Mouse (Mus musculus): ENCODE measurements around the gene Pdcd5.

GRCm38 (mm10) chr7:35602766-35603165 is 44.6 kb downstream of the Pdcd5 start:
- TF ChIP-seq CTCF (IDR thresholded peaks at IDR 0.05; ENCODE audit: control insufficient read depth, insufficient read depth, insufficient read length) (no peak), MYOG (IDR thresholded peaks at IDR 0.05; ENCODE audit: control insufficient read depth, extremely low read depth, insufficient read length) (no peak), MYOD1 (IDR thresholded peaks at IDR 0.05; ENCODE audit: control insufficient read depth, insufficient read length, low read depth) (no peak), USF1 (IDR thresholded peaks at IDR 0.05; ENCODE audit: low read depth) (no peak), CEBPB (IDR thresholded peaks at IDR 0.05; ENCODE audit: low read depth) (no peak)

All from C2C12 (cell line).